Mouse (Mus musculus) intestine, embryonic 14.5 days (tissue): ENCODE measurements around the gene Olfr114. TPM values are rescaled to one million over a fixed set of nuclear protein-coding genes. Genes with fewer than 3 reads are reported as not detected.

Source experiments
- polyA plus RNA-seq: library from polyadenylated mRNA; unstranded; fragments of >200 nt; fragmentation: Nextera tagmentation; extraction: Ambion mirVana; gene quantifications from 2 replicates; pipeline ENCODE4 v1.2.1, GENCODE M21; 2014

The Olfr114 gene
- polyA plus RNA-seq, 1 experiment from 2014 or later: not detected

Other genes with a start within 250 kb of the Olfr114 start
- gene Olfr104-ps, start 233.2 kb downstream of the Olfr114 start, polyA plus RNA-seq: not detected in 2 replicates
- gene Olfr105-ps, start 213.7 kb downstream of the Olfr114 start, polyA plus RNA-seq: not detected in 2 replicates
- not detected in 2 replicates for gene Olfr106-ps, start 202.3 kb downstream of the Olfr114 start, polyA plus RNA-seq
- not detected in 2 replicates for gene Olfr107, start 193.5 kb downstream of the Olfr114 start, polyA plus RNA-seq
- gene Olfr108, start 147.3 kb downstream of the Olfr114 start, polyA plus RNA-seq: not detected in 2 replicates
- not detected in 2 replicates for gene Olfr109, start 133.8 kb downstream of the Olfr114 start, polyA plus RNA-seq
- not detected in 2 replicates for gene H2-M2, start 109.2 kb downstream of the Olfr114 start, polyA plus RNA-seq
- not detected in 2 replicates for gene Olfr110, start 100.3 kb downstream of the Olfr114 start, polyA plus RNA-seq
- gene Olfr111, start 84.7 kb downstream of the Olfr114 start, polyA plus RNA-seq: not detected in 2 replicates
- not detected in 2 replicates for gene Olfr112, start 23.3 kb downstream of the Olfr114 start, polyA plus RNA-seq
- not detected in 2 replicates for gene Olfr113, start 15.1 kb downstream of the Olfr114 start, polyA plus RNA-seq
- not detected in 2 replicates for gene Olfr115, start 34.4 kb upstream of the Olfr114 start, polyA plus RNA-seq
- not detected in 2 replicates for gene Olfr116, start 34.5 kb upstream of the Olfr114 start, polyA plus RNA-seq
- gene Olfr117, start 71.0 kb upstream of the Olfr114 start, polyA plus RNA-seq: not detected in 2 replicates
- gene Olfr118, start 74.2 kb upstream of the Olfr114 start, polyA plus RNA-seq: not detected in 2 replicates
- not detected in 2 replicates for gene Olfr119, start 103.8 kb upstream of the Olfr114 start, polyA plus RNA-seq
- not detected in 2 replicates for gene Olfr120, start 129.1 kb upstream of the Olfr114 start, polyA plus RNA-seq
- not detected in 2 replicates for gene Olfr121, start 156.1 kb upstream of the Olfr114 start, polyA plus RNA-seq
- gene Olfr122, start 175.9 kb upstream of the Olfr114 start, polyA plus RNA-seq: not detected in 2 replicates
- gene Olfr123, start 200.8 kb upstream of the Olfr114 start, polyA plus RNA-seq: not detected in 2 replicates
- gene Olfr124, start 207.1 kb upstream of the Olfr114 start, polyA plus RNA-seq: not detected in 2 replicates
- gene Olfr125, start 240.2 kb upstream of the Olfr114 start, polyA plus RNA-seq: not detected in 2 replicates